Mouse (Mus musculus): Measurements from ENCODE around the gene Inpp5e. TPM values are rescaled to one million over a fixed set of nuclear protein-coding genes. Genes with fewer than 3 reads are reported as not detected.

Gene Inpp5e
- 10.1 and 12.3 TPM in 2 replicates for polyA plus RNA-seq (2016; fragmentation: Nextera tagmentation; extraction: Ambion mirVana)

DNA sequence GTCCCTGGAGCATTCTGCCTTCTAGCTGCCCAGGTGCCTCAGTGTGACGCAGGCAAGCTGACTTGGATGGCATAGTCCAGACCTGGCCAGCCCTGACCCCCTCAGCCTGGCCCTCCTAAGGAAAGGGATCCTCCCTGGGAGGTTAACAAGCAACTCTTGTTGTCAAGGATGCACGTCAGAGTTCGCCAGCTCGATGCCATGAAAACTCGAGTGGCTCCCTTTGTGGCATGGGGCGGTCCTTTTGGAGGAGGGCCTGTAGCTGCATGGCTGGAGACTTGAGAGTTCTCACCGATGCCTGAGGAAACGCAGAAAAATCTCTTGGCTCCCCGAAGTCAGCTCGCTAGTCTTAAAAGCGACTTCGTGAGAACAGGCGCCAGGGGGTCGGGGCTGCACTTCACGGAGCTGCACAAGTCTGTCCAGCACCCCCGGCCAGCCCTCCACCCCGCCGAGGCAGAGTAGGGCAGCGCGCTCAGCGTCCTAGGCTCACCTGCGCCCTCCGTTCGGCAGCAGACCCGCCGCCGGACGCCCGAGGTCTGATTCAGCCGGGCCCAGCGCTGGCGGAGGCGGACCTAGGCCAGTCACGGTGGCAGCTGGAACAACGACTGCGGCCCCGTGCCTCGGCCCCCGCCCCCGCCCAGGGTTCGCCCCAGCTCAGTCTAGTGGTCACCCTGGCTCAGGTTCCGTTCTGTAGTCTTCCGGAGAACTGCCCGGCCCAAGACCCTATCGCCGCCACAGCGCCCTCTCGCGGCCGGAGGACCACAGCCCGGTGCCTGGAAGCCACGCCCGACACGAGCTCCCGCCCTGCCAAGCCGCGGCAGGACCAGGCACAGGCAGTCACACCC is at the start of gene Inpp5e:
Inpp5e (minus strand) TSS at position 689 of the 842 bp plus-strand sequence.
- H3K4me3 ChIP-seq, result peak within 1 kb of the TSS; percentile 84
- H3K4me2 ChIP-seq, result peak within 1 kb of the TSS; percentile 81
- H3K9me3 ChIP-seq (replicated peaks), result no peaks in the 10 kb centered on the region
- peak; percentile 95 for ATAC-seq
- peak within 1 kb of the TSS; percentile 81 for H3K27ac ChIP-seq
- peaks cover 57% of the 10 kb centered on the region for H3K36me3 ChIP-seq
- H3K9ac ChIP-seq, result peak within 1 kb of the TSS; percentile 88
- 1% methylated on average over 52 of the region's 57 CpGs for WGBS (ENCODE audit: insufficient replicate concordance)
- H3K27me3 ChIP-seq (replicated peaks), result no peaks in the 10 kb centered on the region
- H3K4me1 ChIP-seq, result peaks cover 52% of the 10 kb centered on the region

DNA sequence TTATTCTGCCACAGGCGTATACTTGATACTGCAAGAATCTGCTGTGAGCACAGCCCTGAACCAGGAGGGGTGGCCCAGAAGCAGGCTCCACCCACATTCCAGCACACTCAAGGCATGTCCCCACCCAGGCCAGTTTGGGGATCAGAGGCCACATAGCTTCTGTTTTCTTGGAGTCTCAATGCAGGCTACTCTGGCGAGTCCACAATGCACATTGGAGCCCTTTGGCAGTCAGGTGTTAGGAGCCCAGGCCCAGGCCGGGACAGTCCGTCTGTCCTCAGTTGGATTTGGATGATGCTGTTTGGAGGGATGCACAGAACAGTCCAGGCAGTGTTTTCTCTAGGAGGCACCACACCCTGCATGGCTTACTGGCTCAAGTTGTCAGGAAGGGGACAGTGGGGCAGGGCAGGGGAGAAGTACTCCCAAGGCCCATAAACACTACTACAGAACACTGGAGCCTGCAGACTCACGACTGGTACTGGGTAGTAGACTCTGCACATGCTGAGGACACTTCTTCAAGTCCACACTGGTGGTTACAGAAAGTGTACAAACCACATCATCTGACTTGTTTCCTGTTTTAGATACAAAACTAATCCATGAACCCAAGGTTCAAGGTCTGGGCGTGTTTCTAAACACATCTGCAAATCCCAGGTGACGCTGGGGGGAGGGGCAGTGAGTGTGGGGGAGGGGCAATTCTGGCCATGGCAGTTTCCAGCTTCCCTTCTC is 49.6 kb upstream of the Inpp5e start:
- H3K27me3 ChIP-seq (replicated peaks), result no peaks in the 10 kb centered on the region
- ATAC-seq, result peak; percentile 24; the same call in 1 of the 2 replicates
- H3K27ac ChIP-seq, result peak overlapping the region; percentile 34; the same call in 1 of the 2 replicates
- H3K9me3 ChIP-seq (replicated peaks), result no peaks in the 10 kb centered on the region
- WGBS (ENCODE audit: insufficient replicate concordance), result 51% methylated on average over 7 of the region's 7 CpGs
- peaks cover 27% of the 10 kb centered on the region for H3K4me1 ChIP-seq
- H3K9ac ChIP-seq, result no peak overlapping the region
- H3K4me2 ChIP-seq, result no peak overlapping the region
- H3K4me3 ChIP-seq, result no peak overlapping the region
- peaks cover 38% of the 10 kb centered on the region for H3K36me3 ChIP-seq

DNA sequence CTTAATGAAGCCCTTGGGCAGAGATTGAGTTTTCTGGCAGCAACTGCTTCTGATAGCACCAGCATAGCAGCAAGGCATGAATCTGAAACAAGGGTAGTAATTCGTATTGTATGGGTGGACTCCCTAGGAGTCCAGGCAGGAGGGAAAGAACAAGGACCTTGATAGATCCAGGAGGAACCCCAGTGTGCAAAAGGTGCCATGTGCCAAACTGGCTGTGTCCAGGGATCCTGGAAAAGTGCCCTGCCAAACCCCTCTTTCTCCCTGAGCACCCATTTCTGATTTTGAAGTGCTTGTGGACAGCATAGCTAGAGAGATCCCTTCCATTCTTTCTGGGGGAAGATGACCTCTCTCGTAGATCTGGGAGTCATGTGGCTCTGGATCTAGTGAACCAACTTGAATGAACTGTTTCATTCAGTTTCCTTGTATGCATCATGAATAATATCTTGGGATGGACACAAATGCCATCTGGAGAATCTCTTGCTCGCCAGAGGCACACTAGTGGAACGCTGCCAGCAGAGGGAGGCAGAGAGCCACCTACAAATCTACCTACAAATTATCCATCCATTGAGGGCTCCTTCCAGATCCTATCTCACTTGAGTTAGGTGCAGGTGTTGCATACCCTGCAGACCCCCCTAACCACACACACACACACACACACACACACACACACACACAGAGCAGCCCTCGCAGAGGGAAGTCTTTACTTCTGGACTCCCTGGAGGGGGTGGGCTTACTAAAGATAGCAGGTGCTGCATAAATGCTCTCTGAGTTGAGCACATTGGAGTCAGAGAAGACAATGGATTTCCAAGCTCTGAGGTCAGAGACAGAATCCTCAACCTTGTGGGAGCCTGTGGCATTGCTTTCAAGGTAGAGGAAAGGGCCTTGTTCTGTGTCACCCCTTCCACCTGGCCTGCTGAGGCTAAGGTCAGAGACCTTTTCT is 40.4 kb upstream of the Inpp5e start:
- no peak overlapping the region for H3K4me2 ChIP-seq
- H3K36me3 ChIP-seq, result no peaks in the 10 kb centered on the region; the same call in 1 of the 2 replicates
- 24% methylated on average over 5 of the region's 5 CpGs for WGBS (ENCODE audit: insufficient replicate concordance)
- no peak overlapping the region for H3K9ac ChIP-seq
- ATAC-seq, result no peak
- no peaks in the 10 kb centered on the region for H3K27me3 ChIP-seq (replicated peaks)
- H3K4me1 ChIP-seq, result peaks cover 22% of the 10 kb centered on the region
- no peak overlapping the region for H3K4me3 ChIP-seq
- H3K27ac ChIP-seq, result no peak overlapping the region
- H3K9me3 ChIP-seq (replicated peaks), result no peaks in the 10 kb centered on the region

- no peaks in the 10 kb centered on the region; the same call in 1 of the 2 replicates for H3K36me3 ChIP-seq
- peaks cover 38% of the 10 kb centered on the region for H3K4me1 ChIP-seq
- no peak for ATAC-seq
- H3K27me3 ChIP-seq (replicated peaks), result no peaks in the 10 kb centered on the region
- H3K9ac ChIP-seq, result no peak overlapping the region
- H3K4me2 ChIP-seq, result no peak overlapping the region
- H3K4me3 ChIP-seq, result no peak overlapping the region
- no peaks in the 10 kb centered on the region for H3K9me3 ChIP-seq (replicated peaks)
- 61% methylated on average over 1 of the region's 1 CpGs for WGBS (ENCODE audit: insufficient replicate concordance)
- no peak overlapping the region for H3K27ac ChIP-seq
Measured at GRCm38 (mm10) chr2:26447451-26447850, 38.4 kb upstream of the Inpp5e start.

- Histone ChIP-seq H3K9ac (peak overlapping the region; percentile 77), H3K4me1 (peaks cover 38% of the 10 kb centered on the region), H3K4me2 (peak overlapping the region; percentile 91), H3K27ac (peak overlapping the region; percentile 92; the same call in 1 of the 2 replicates), H3K36me3 (peaks cover 3% of the 10 kb centered on the region), H3K9me3 (replicated peaks) (no peaks in the 10 kb centered on the region), H3K27me3 (replicated peaks) (no peaks in the 10 kb centered on the region), H3K4me3 (peak overlapping the region; percentile 96)
- no peak for ATAC-seq
- WGBS (ENCODE audit: insufficient replicate concordance), result 67% methylated on average over 4 of the region's 4 CpGs
Measured at GRCm38 (mm10) chr2:26446671-26447070, 37.7 kb upstream of the Inpp5e start.

DNA sequence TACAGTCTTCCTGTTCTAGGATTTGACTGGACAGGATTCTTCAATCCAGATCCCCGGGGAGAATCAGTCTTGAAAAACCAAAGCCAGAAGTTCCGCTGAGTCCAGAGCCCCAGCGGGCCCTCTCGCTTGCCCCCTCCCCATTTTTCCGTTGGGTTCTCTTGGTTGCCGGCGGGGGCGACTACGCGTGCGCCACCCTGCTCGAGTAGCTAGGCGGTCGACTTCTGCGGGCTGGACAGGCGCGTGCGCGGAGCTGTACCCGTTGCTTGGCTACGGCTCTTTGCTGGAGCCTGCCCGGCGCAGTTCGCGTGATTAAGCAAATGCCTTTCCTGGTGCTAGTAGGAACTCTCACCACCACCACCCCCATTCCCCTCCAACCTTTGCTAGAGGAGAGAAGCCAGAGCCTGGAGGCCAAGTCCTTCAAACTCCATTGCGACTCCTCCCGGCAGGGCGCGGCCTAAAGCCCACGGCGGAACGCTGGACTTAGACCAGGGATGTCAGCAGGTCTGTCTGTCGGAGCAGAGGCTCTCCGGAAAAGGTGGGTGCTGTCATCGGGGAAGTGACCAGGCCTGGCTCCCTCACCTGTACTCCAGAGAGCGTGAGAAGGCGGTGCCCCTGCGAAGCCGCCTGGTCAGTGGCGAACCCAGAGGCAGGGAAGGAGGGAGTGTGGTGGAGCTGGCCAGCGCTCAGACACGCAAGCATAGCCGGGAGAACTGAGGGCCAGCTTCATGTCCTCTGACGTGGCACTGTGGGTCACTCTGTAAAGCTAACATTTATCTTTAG is 36.9 kb upstream of the Inpp5e start:
- H3K27me3 ChIP-seq (replicated peaks), result no peaks in the 10 kb centered on the region
- H3K27ac ChIP-seq, result peak overlapping the region; percentile 92
- H3K4me2 ChIP-seq, result peak overlapping the region; percentile 91
- peak overlapping the region; percentile 77 for H3K9ac ChIP-seq
- peak; percentile 85 for ATAC-seq
- no peaks in the 10 kb centered on the region for H3K9me3 ChIP-seq (replicated peaks)
- H3K4me3 ChIP-seq, result peak overlapping the region; percentile 96
- peaks cover 11% of the 10 kb centered on the region for H3K36me3 ChIP-seq
- H3K4me1 ChIP-seq, result peaks cover 38% of the 10 kb centered on the region
- 1% methylated on average over 44 of the region's 44 CpGs for WGBS (ENCODE audit: insufficient replicate concordance)

DNA sequence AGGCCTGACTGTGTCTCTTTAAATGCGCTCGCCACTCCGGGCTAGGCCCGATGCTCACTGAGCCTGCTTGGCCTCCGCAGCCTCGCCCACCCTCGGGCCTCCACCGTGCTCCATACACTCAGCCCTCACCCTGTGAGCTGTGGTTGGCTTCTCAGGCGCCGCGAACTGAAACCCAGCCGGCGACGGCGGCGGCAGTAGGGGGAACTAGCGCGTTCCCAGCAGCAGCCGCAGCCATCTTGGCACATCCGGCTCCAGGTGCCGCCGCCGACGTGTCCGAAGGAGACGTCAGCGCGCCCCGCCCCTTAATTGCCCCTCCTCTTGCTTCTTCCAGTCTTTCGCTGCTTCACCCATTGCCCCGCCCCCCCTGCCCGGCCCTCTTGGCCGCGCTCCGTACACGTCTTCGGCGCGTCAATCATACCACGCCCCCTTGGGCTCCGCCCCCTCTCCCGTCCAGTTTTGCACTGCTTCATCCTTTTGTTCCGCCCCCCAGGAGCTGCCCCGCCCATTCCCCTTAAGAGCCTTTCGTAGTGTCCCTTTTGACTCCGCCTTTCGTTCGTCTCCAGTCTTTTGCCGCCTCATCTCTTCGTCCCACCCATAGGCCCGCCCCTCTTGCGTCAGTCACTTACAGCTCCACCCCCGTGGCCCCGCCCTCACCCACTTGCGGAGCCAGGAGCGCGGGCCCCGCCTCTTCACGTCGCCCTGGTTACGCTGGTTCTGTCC is 36.1 kb upstream of the Inpp5e start, which contains the start of gene Sec16a:
Sec16a (minus strand) TSS at position 271 of the 720 bp plus-strand sequence.
- WGBS (ENCODE audit: insufficient replicate concordance), result under 1% methylated on average over 61 of the region's 61 CpGs
- Histone ChIP-seq H3K27ac (peak within 1 kb of the TSS; percentile 92), H3K4me2 (peak within 1 kb of the TSS; percentile 91), H3K36me3 (peaks cover 19% of the 10 kb centered on the region), H3K9ac (peak within 1 kb of the TSS; percentile 92), H3K9me3 (replicated peaks) (no peaks in the 10 kb centered on the region), H3K4me1 (peaks cover 38% of the 10 kb centered on the region), H3K4me3 (peak within 1 kb of the TSS; percentile 96), H3K27me3 (replicated peaks) (no peaks in the 10 kb centered on the region)
- ATAC-seq, result peak; percentile 91

DNA sequence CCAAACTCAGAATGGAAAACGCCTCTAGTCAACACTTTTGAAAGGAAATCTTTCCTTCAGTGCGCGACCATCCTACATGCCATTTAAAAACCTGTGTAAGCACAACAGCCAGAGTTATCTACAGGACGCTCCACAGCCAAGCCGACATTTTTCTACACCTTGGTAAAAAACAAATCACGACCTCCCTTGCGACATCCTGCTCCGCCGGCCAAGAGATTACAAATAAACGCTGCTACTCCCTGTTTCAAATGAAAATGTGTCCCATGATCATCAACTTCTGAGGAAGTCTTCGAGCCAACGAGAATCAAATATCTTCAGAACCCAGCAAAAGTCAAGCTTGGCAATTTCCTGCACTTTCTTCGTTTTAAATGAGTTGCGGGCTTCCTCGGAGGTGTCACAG is 35.4 kb upstream of the Inpp5e start:
- ATAC-seq, result no peak

DNA sequence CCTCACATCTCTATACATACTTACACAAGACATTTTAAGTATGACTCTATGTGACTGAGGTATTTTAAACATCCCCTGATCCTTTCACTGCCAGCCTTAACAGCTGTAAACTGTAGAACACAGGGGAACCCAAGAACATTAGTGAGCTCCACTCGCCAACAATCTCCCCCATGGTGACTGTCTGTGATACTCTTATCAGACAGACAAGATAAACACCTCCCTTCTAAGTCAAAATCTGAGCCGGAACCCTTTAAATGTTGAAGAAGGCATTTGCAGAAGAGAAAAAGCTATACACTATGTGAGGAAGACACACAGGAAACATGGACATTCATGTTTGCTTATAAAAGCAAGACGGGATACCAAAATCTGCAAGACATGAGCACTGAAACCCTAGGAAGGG is 34.9 kb upstream of the Inpp5e start:
- Histone ChIP-seq H3K4me2 (peak overlapping the region; percentile 85), H3K9ac (peak overlapping the region; percentile 92), H3K4me1 (peaks cover 35% of the 10 kb centered on the region), H3K4me3 (peak overlapping the region; percentile 96), H3K9me3 (replicated peaks) (no peaks in the 10 kb centered on the region), H3K27me3 (replicated peaks) (no peaks in the 10 kb centered on the region), H3K27ac (no peak overlapping the region), H3K36me3 (peaks cover 31% of the 10 kb centered on the region)
- no peak for ATAC-seq
- 16% methylated on average over 3 of the region's 3 CpGs for WGBS (ENCODE audit: insufficient replicate concordance)

More for the DNA sequence above, 35.4 kb upstream of the Inpp5e start:
- H3K4me1 ChIP-seq, result peaks cover 35% of the 10 kb centered on the region
- 2% methylated on average over 15 of the region's 15 CpGs for WGBS (ENCODE audit: insufficient replicate concordance)
- peak overlapping the region; percentile 96 for H3K4me3 ChIP-seq
- H3K9ac ChIP-seq, result peak overlapping the region; percentile 92
- no peaks in the 10 kb centered on the region for H3K9me3 ChIP-seq (replicated peaks)
- peaks cover 26% of the 10 kb centered on the region for H3K36me3 ChIP-seq
- no peaks in the 10 kb centered on the region for H3K27me3 ChIP-seq (replicated peaks)
- H3K27ac ChIP-seq, result peak overlapping the region; percentile 82; the same call in 1 of the 2 replicates
- peak overlapping the region; percentile 85 for H3K4me2 ChIP-seq

DNA sequence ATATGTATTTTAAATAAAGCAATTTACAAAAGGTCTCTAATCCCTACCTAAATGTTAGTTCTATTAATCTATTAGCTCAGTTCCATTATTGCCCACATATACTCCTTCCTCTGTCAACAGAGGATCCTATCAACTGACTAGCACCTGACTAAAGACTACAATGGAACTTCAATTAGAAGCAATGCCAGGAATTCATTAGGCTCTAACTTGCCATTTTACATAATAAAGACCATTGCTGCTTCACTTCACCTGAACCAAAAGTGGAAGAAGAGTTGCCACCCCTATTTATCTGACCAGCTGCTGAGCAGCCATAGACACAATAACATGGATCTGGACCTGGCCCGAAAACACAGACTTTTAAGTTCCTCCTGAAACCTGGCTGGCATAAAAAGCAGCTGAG is 33.8 kb upstream of the Inpp5e start:
- H3K4me2 ChIP-seq, result peak overlapping the region; percentile 85; the same call in 1 of the 2 replicates
- no peak overlapping the region; the same call in 1 of the 2 replicates for H3K9ac ChIP-seq
- 70% methylated on average over 1 of the region's 1 CpGs for WGBS (ENCODE audit: insufficient replicate concordance)
- peaks cover 43% of the 10 kb centered on the region for H3K4me1 ChIP-seq
- H3K27ac ChIP-seq, result no peak overlapping the region
- no peak for ATAC-seq
- H3K4me3 ChIP-seq, result no peak overlapping the region
- H3K27me3 ChIP-seq (replicated peaks), result no peaks in the 10 kb centered on the region
- peaks cover 41% of the 10 kb centered on the region for H3K36me3 ChIP-seq
- no peaks in the 10 kb centered on the region for H3K9me3 ChIP-seq (replicated peaks)

Data from liver, embryonic 12.5 days (tissue).